In the genomic region with DNA sequence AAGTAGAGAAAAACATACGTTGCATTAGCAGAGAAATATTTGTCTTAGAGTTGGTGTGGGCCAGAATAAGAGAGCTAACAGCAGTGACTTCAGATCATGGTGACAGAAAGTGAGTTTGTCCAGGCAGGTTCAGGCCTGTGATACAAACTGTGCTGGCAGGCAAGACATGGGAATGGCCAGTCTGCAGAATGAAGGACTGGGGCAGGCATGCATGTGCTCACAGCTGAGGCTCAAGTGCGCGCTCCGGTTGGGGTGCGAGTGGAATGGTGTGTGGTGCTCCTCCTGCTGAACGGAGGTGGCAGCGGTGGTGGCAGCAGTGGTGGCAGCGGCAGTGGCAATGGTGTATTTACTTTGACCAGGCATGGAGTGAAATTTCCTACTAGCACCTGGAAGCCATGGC, we compare ENCODE assay signal across 20 mouse cellular contexts.
DNase-seq lines count a peak whose midpoint lies in the region; ATAC-seq and TF ChIP-seq lines count a peak whose summit lies in the region.
"Had no signal": no experiment of that assay in that cellular context is flagged by ENCODE, and none has a peak within 500 bp of the region (broad histone marks: within the 10 kb centered on the region; RNA-seq: fewer than 3 reads in every experiment).

No protein-coding gene starts in this region.

- H3K4me1 ChIP-seq in heart, embryonic 13.5 days, result peaks cover 26% of the 10 kb centered on the region
- no peaks in the 10 kb centered on the region for H3K4me1 ChIP-seq in kidney, postnatal 0 days (replicated peaks; ENCODE audit: insufficient read depth, low read length)
- H3K4me1 ChIP-seq in intestine, embryonic 15.5 days (replicated peaks), result no peaks in the 10 kb centered on the region
- H3K4me1 ChIP-seq: hindbrain, embryonic 15.5 days; limb, embryonic 15.5 days had no signal

- intact Hi-C loops in heart, postnatal 10 days (cut with DNase I), result no loop called here

- WGBS in heart, embryonic 13.5 days, result 39% methylated on average over 8 of the region's 8 CpGs
- 59% methylated on average over 8 of the region's 8 CpGs for WGBS in kidney, postnatal 0 days
- WGBS in intestine, embryonic 15.5 days, result 64% methylated on average over 8 of the region's 8 CpGs

- H3K4me2 ChIP-seq in heart, embryonic 13.5 days, result peak overlapping the region; percentile 55
- H3K4me2 ChIP-seq in kidney, postnatal 0 days (ENCODE audit: low read length), result peak overlapping the region; percentile 18; the same call in 1 of the 2 replicates
- no peak overlapping the region for H3K4me2 ChIP-seq in intestine, embryonic 15.5 days (replicated peaks)
- H3K4me2 ChIP-seq: hindbrain, embryonic 15.5 days; limb, embryonic 15.5 days; midbrain, embryonic 11.5 days; neural tube, embryonic 15.5 days had no signal

- no peaks in the 10 kb centered on the region for H3K36me3 ChIP-seq in heart, embryonic 13.5 days
- no peaks in the 10 kb centered on the region for H3K36me3 ChIP-seq in kidney, postnatal 0 days (ENCODE audit: insufficient read depth, low read length)
- no peaks in the 10 kb centered on the region for H3K36me3 ChIP-seq in intestine, embryonic 15.5 days
- H3K36me3 ChIP-seq: hindbrain, embryonic 15.5 days; limb, embryonic 15.5 days; neural tube, embryonic 15.5 days had no signal

- DNase-seq in heart, postnatal 10 days, result no peak
- DNase-seq in kidney, postnatal 0 days (ENCODE audit: low spot score), result no peak
- no peak for DNase-seq in kidney, adult 8-10 months
- DNase-seq in urinary bladder, postnatal 14 days (ENCODE audit: low spot score), result peak; percentile 41
- DNase-seq in urinary bladder, adult 2 months (ENCODE audit: low spot score), result no peak
- peak; percentile 33 to 38 for DNase-seq in urinary bladder, postnatal 36 days (ENCODE audit: low spot score in 2 of 2)
- DNase-seq: B cell, adult 2 months; cerebellum, postnatal 36 days; gastrocnemius, postnatal 25 days; kidney, adult 18-20 months; liver, postnatal 0 days; thymus, postnatal 14 days had no signal

- peak overlapping the region; percentile 16; the same call in 1 of the 2 replicates for H3K4me3 ChIP-seq in heart, embryonic 13.5 days
- no peak overlapping the region for H3K4me3 ChIP-seq in kidney, postnatal 0 days (replicated peaks; ENCODE audit: low read depth, low read length)
- H3K4me3 ChIP-seq in intestine, embryonic 15.5 days (replicated peaks), result no peak overlapping the region
- H3K4me3 ChIP-seq: hindbrain, embryonic 15.5 days; left cerebral cortex, adult 2 months; limb, embryonic 15.5 days; neural tube, embryonic 15.5 days had no signal

- no peak for TF ChIP-seq CTCF in kidney, postnatal 0 days (IDR thresholded peaks at IDR 0.05; ENCODE audit: low read depth)

- ATAC-seq in heart, embryonic 13.5 days (ENCODE audit: extremely low read depth, insufficient number of reproducible peaks, low FRiP score, low TSS enrichment), result no peak
- no peak for ATAC-seq in kidney, postnatal 0 days (replicated peaks; ENCODE audit: low FRiP score, low read depth)
- no peak for ATAC-seq in intestine, embryonic 15.5 days
- ATAC-seq: liver, postnatal 0 days; Patski had no signal

- peak overlapping the region; percentile 63 for H3K27ac ChIP-seq in heart, embryonic 13.5 days (replicated peaks)
- H3K27ac ChIP-seq in kidney, postnatal 0 days, result no peak overlapping the region
- no peak overlapping the region for H3K27ac ChIP-seq in intestine, embryonic 15.5 days
- H3K27ac ChIP-seq: hindbrain, embryonic 15.5 days; left cerebral cortex, adult 2 months; limb, embryonic 15.5 days; neural tube, embryonic 15.5 days had no signal

- no peaks in the 10 kb centered on the region for H3K9me3 ChIP-seq in heart, embryonic 13.5 days
- H3K9me3 ChIP-seq in kidney, postnatal 0 days (replicated peaks; ENCODE audit: low read length), result no peaks in the 10 kb centered on the region
- H3K9me3 ChIP-seq in intestine, embryonic 15.5 days, result no peaks in the 10 kb centered on the region
- H3K9me3 ChIP-seq: hindbrain, embryonic 15.5 days; limb, embryonic 15.5 days; neural tube, embryonic 15.5 days had no signal

- H3K27me3 ChIP-seq in heart, embryonic 13.5 days (replicated peaks), result no peaks in the 10 kb centered on the region
- H3K27me3 ChIP-seq in kidney, postnatal 0 days (ENCODE audit: insufficient read depth, low read length), result no peaks in the 10 kb centered on the region
- H3K27me3 ChIP-seq in intestine, embryonic 15.5 days (replicated peaks), result no peaks in the 10 kb centered on the region
- H3K27me3 ChIP-seq: hindbrain, embryonic 15.5 days; limb, embryonic 15.5 days; neural tube, embryonic 15.5 days had no signal

- H3K9ac ChIP-seq in heart, embryonic 13.5 days, result peak overlapping the region; percentile 58
- H3K9ac ChIP-seq in kidney, postnatal 0 days (ENCODE audit: low read depth, low read length), result no peak overlapping the region
- H3K9ac ChIP-seq in intestine, embryonic 15.5 days, result no peak overlapping the region
- H3K9ac ChIP-seq: hindbrain, embryonic 15.5 days; limb, embryonic 15.5 days; liver, postnatal 0 days; neural tube, embryonic 15.5 days had no signal

Comparison
In these comparisons a context has a peak if more than half of its experiments do, and no peak if none do; other contexts are left out.
1. DNase-seq: peak in urinary bladder, postnatal 14 days (single experiment) and urinary bladder, postnatal 36 days (2 of 2); none in heart, postnatal 10 days (0 of 2), kidney, postnatal 0 days (single experiment), kidney, adult 8-10 months (0 of 2) and urinary bladder, adult 2 months (single experiment).